Mouse (Mus musculus): Measurements from ENCODE around the gene Olfr1339. TPM values are rescaled to one million over a fixed set of nuclear protein-coding genes. Genes with fewer than 3 reads are reported as not detected.

The Olfr1339 gene
- polyA plus RNA-seq, 1 experiment: not detected

GRCm38 (mm10) chr4:118740988-118741698, 9.2 kb downstream of the Olfr1339 start:
- Histone ChIP-seq H3K4me1 (ENCODE audit: control insufficient read depth, insufficient read depth, low read length) (no peaks in the 10 kb centered on the region), H3K27ac (ENCODE audit: insufficient read depth, low read depth, low read length) (no peak overlapping the region), H3K4me3 (ENCODE audit: insufficient read depth, low read length) (no peak overlapping the region)
- TF ChIP-seq POLR2A (IDR thresholded peaks at IDR 0.05; ENCODE audit: borderline replicate concordance, low read depth, low read length) (no peak), CTCF (IDR thresholded peaks at IDR 0.05; ENCODE audit: low read depth, low read length) (no peak)

- H3K4me1 ChIP-seq (ENCODE audit: control insufficient read depth, insufficient read depth, low read length): no peaks in the 10 kb centered on the region
- TF ChIP-seq CTCF (IDR thresholded peaks at IDR 0.05; ENCODE audit: low read depth, low read length): no peak
- TF ChIP-seq POLR2A (IDR thresholded peaks at IDR 0.05; ENCODE audit: borderline replicate concordance, low read depth, low read length): no peak
Observed at GRCm38 (mm10) chr4:118741881-118742280, 9.9 kb downstream of the Olfr1339 start.

GRCm38 (mm10) chr4:118758637-118759036, 26.7 kb downstream of the Olfr1339 start, which contains the start of gene Olfr1338:
TSS of gene Olfr1338 (minus strand) at chr4:118758737.
- TF ChIP-seq POLR2A (IDR thresholded peaks at IDR 0.05; ENCODE audit: borderline replicate concordance, low read depth, low read length) (no peak), CTCF (IDR thresholded peaks at IDR 0.05; ENCODE audit: low read depth, low read length) (no peak)
- Histone ChIP-seq H3K4me3 (ENCODE audit: insufficient read depth, low read length) (no peak within 1 kb of the TSS), H3K27ac (ENCODE audit: insufficient read depth, low read depth, low read length) (no peak within 1 kb of the TSS), H3K4me1 (ENCODE audit: control insufficient read depth, insufficient read depth, low read length) (no peaks in the 10 kb centered on the region)

More at GRCm38 (mm10) chr4:118741881-118742280, 9.9 kb downstream of the Olfr1339 start:
- H3K4me3 ChIP-seq (ENCODE audit: insufficient read depth, low read length): no peak overlapping the region
- no peak overlapping the region for H3K27ac ChIP-seq (ENCODE audit: insufficient read depth, low read depth, low read length)

DNA sequence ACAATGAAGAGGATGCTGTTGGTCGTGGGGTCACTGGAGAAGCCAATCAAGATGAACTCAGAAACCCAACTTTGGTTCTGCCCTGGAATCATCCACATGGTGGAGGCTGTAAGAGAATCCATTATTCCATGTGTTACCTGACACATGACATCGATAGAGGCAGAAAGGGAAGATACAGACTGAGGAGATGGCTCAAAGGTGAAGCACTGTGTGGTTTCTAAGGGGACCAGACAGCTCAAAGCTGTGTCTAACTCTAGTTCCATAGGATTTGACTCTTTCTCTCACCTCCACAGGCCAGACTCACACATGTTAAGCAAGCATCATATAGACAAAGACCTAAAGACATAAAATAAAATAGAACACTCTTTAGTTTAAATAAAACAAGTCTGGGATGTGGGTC, 50.5 kb downstream of the Olfr1339 start, which contains the start of gene Olfr1337:
Gene Olfr1337 (minus strand): TSS at position 101 of the 400 bp plus-strand sequence.
- TF ChIP-seq POLR2A (IDR thresholded peaks at IDR 0.05; ENCODE audit: borderline replicate concordance, low read depth, low read length) (no peak), CTCF (IDR thresholded peaks at IDR 0.05; ENCODE audit: low read depth, low read length) (no peak)
- Histone ChIP-seq H3K27ac (ENCODE audit: insufficient read depth, low read depth, low read length) (no peak within 1 kb of the TSS), H3K4me1 (ENCODE audit: control insufficient read depth, insufficient read depth, low read length) (no peaks in the 10 kb centered on the region), H3K4me3 (ENCODE audit: insufficient read depth, low read length) (no peak within 1 kb of the TSS)

Other genes with a start within 250 kb of the Olfr1339 start
- not detected in 2 replicates for gene Tie1, start 242.1 kb upstream of the Olfr1339 start, polyA plus RNA-seq (2012; ENCODE audit: insufficient read depth, insufficient read length, missing spikeins)
- not detected in 2 replicates for gene 2610528J11Rik, start 205.2 kb upstream of the Olfr1339 start, polyA plus RNA-seq (2012; ENCODE audit: insufficient read depth, insufficient read length, missing spikeins)
- not detected in 2 replicates for gene Tmem125, start 188.1 kb upstream of the Olfr1339 start, polyA plus RNA-seq (2012; ENCODE audit: insufficient read depth, insufficient read length, missing spikeins)
- not detected in 2 replicates for gene Cfap57, start 111.4 kb upstream of the Olfr1339 start, polyA plus RNA-seq (2012; ENCODE audit: insufficient read depth, insufficient read length, missing spikeins)
- gene Ebna1bp2, start 111.4 kb upstream of the Olfr1339 start, polyA plus RNA-seq (2012; ENCODE audit: insufficient read depth, insufficient read length, missing spikeins): 27.3 and 36.7 TPM in 2 replicates
- gene Olfr62, start 73.2 kb upstream of the Olfr1339 start, polyA plus RNA-seq (2012; ENCODE audit: insufficient read depth, insufficient read length, missing spikeins): not detected in 2 replicates
- not detected in 2 replicates for gene Olfr1342, start 39.4 kb upstream of the Olfr1339 start, polyA plus RNA-seq (2012; ENCODE audit: insufficient read depth, insufficient read length, missing spikeins)
- not detected in 2 replicates for gene Olfr1341, start 28.7 kb upstream of the Olfr1339 start, polyA plus RNA-seq (2012; ENCODE audit: insufficient read depth, insufficient read length, missing spikeins)
- 0.16 and 0.24 TPM in 2 replicates for gene Olfr1340, start 12.0 kb upstream of the Olfr1339 start, polyA plus RNA-seq (2012; ENCODE audit: insufficient read depth, insufficient read length, missing spikeins)
- not detected in 2 replicates for gene Olfr1338, start 26.6 kb downstream of the Olfr1339 start, polyA plus RNA-seq (2012; ENCODE audit: insufficient read depth, insufficient read length, missing spikeins)
- not detected in 2 replicates for gene Olfr1337, start 50.4 kb downstream of the Olfr1339 start, polyA plus RNA-seq (2012; ENCODE audit: insufficient read depth, insufficient read length, missing spikeins)
- gene Olfr1335, start 77.8 kb downstream of the Olfr1339 start, polyA plus RNA-seq (2012; ENCODE audit: insufficient read depth, insufficient read length, missing spikeins): not detected in 2 replicates
- gene Olfr1333, start 104.1 kb downstream of the Olfr1339 start, polyA plus RNA-seq (2012; ENCODE audit: insufficient read depth, insufficient read length, missing spikeins): not detected in 2 replicates
- not detected in 2 replicates for gene Olfr1331, start 132.5 kb downstream of the Olfr1339 start, polyA plus RNA-seq (2012; ENCODE audit: insufficient read depth, insufficient read length, missing spikeins)
- 0.24 and 0.63 TPM in 2 replicates for gene Olfr1330, start 156.4 kb downstream of the Olfr1339 start, polyA plus RNA-seq (2012; ENCODE audit: insufficient read depth, insufficient read length, missing spikeins)
- not detected in 2 replicates for gene Olfr1329, start 185.3 kb downstream of the Olfr1339 start, polyA plus RNA-seq (2012; ENCODE audit: insufficient read depth, insufficient read length, missing spikeins)
- gene Olfr1328, start 206.4 kb downstream of the Olfr1339 start, polyA plus RNA-seq (2012; ENCODE audit: insufficient read depth, insufficient read length, missing spikeins): not detected in 2 replicates
- gene Lao1, start 229.4 kb downstream of the Olfr1339 start, polyA plus RNA-seq (2012; ENCODE audit: insufficient read depth, insufficient read length, missing spikeins): not detected in 2 replicates